Comparison of ENCODE assay signal across 8 mouse cellular contexts in the genomic region with DNA sequence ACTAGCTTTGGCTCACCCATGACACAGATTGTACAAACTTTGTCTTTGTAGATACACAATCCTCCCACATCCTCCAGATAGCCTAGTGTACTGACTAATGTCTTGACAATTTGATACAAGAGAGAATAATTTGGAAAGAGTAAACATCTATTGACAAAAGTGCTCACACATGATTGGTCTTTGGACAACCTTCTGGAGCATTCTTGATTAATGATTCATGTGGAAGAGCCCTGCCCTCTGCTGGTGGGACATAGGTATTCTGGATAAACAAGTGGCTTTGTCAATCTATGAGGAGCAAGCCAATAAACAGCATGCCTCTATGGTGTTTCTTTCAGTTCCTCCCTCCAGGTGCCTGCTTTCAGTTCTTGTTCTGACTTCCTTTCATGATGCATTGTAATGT.
DNase-seq lines count a peak whose midpoint lies in the region; ATAC-seq lines count a peak whose summit lies in the region.
"Had no signal": no experiment of that assay in that cellular context is flagged by ENCODE, and none has a peak within 500 bp of the region (broad histone marks: within the 10 kb centered on the region; RNA-seq: fewer than 3 reads in every experiment).

No protein-coding gene starts in this region.

- H3K9ac ChIP-seq in kidney, embryonic 14.5 days (ENCODE audit: low read depth, low read length) = no peak overlapping the region
- H3K9ac ChIP-seq: lung, embryonic 15.5 days had no signal

- H3K4me1 ChIP-seq in kidney, embryonic 14.5 days (ENCODE audit: control insufficient read depth, insufficient read depth, low read length) = no peaks in the 10 kb centered on the region
- H3K4me1 ChIP-seq: lung, embryonic 15.5 days had no signal

- intact Hi-C loops in left cerebral cortex, postnatal 14 days (cut with DNase I) = loop anchor here (5.0 to 10.0 kb wide), 2 partner anchors 484 to 727 kb away; no protein-coding TSS in a partner anchor

- no peaks in the 10 kb centered on the region for H3K36me3 ChIP-seq in kidney, embryonic 14.5 days (ENCODE audit: control insufficient read depth, insufficient read depth, low read length)
- H3K36me3 ChIP-seq: lung, embryonic 15.5 days had no signal

- H3K9me3 ChIP-seq in kidney, embryonic 14.5 days (ENCODE audit: control insufficient read depth, low read length) = no peaks in the 10 kb centered on the region
- H3K9me3 ChIP-seq: lung, embryonic 15.5 days had no signal

- DNase-seq in kidney, postnatal 4 days = peak; percentile 18 to 34
- peak; percentile 54 for DNase-seq in Muller cell, postnatal 12 days (ENCODE audit: inconsistent ontology term)
- DNase-seq in adrenal gland, adult 8-10 months = peak; percentile 18
- DNase-seq in left cerebral cortex, postnatal 14 days (ENCODE audit: low spot score in 2 of 2) = peak; percentile 11 to 26
- no peak for DNase-seq in spleen, postnatal 14 days (ENCODE audit: low spot score in 2 of 2)
- DNase-seq in cerebellum, adult 9-11 months = no peak

- no peak overlapping the region for H3K4me3 ChIP-seq in kidney, embryonic 14.5 days (ENCODE audit: low read length)
- H3K4me3 ChIP-seq: lung, embryonic 15.5 days had no signal

- no peaks in the 10 kb centered on the region for H3K27me3 ChIP-seq in kidney, embryonic 14.5 days (ENCODE audit: control insufficient read depth, insufficient read depth, low read length)
- H3K27me3 ChIP-seq: lung, embryonic 15.5 days had no signal

- no peak overlapping the region for H3K27ac ChIP-seq in kidney, embryonic 14.5 days (ENCODE audit: low read depth, low read length)
- H3K27ac ChIP-seq: lung, embryonic 15.5 days had no signal

- no peak for ATAC-seq in kidney, embryonic 14.5 days (ENCODE audit: low FRiP score, low TSS enrichment)

- no peak overlapping the region for H3K4me2 ChIP-seq in kidney, embryonic 14.5 days (replicated peaks; ENCODE audit: low read depth, low read length)
- H3K4me2 ChIP-seq: lung, embryonic 15.5 days had no signal

Comparison
In these comparisons a context has a peak if more than half of its experiments do, and no peak if none do; other contexts are left out.
1. DNase-seq: peak in kidney, postnatal 4 days (2 of 2), Muller cell, postnatal 12 days (single experiment), adrenal gland, adult 8-10 months (single experiment) and left cerebral cortex, postnatal 14 days (2 of 2); none in spleen, postnatal 14 days (0 of 2) and cerebellum, adult 9-11 months (single experiment).